Mouse (Mus musculus) embryonic stem cell, embryonic (primary cell): ENCODE measurements around the gene Fgfr2.
"Not testable (repeated sequence)": the region's sequence is repeated elsewhere in the genome, so short reads cannot be mapped to it uniquely, and the experiment has no call there.

Experiments used
- CTCF ChIA-PET, 4 experiments: fragments of 300-600 bp in 2 of 4; fragments of 350-600 bp in 2 of 4; sonication (Branson Sonifier 250); formaldehyde crosslinking; loops; one replicate each; lab custom pipeline; 2022; ENCODE audit warnings: inconsistent platforms in 2 of 4; lab: Charles Lee
- POLR2A ChIA-PET, 4 experiments: fragments of 300-600 bp in 2 of 4; fragments of 350-600 bp in 2 of 4; sonication (Branson Sonifier 250); formaldehyde crosslinking; loops; one replicate each; lab custom pipeline; 2022; ENCODE audit warnings: antibody characterized with exemption in 4 of 4, inconsistent platforms in 1 of 4; lab: Charles Lee

Fgfr2 gene

DNA sequence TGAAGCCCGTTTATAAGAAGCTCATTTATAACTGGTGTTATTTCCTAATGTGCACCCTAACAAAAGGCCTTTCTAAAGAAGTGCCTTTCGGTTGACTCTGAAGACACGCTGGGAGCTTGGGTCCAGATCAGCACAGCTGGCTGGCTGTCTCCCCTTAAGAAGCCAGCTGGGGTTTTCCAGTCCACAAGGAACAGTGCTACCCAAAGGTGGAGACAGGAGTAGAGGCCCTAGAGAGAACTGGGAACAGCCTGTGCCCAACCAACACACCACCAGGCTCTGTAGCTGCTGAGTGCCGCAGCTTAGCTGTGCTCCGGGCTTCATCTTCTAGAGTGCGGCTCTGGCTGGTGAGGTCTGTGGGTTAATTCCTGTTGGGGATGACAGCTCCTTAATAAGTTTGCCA, 22.1 kb downstream of the Fgfr2 start:
- ChIA-PET POLR2A (interaction anchor here (0.6 to 21.4 kb wide), 27 partner anchors 7 to 536 kb away, joined by 3 to 578 read pairs (median 6); partner anchors contain the start of genes Ctbp2 (in 2 of the 4), Fgfr2 (in 2 of the 4) and Edrf1 (in 1 of the 4)), CTCF (interaction anchor here in 2 of 4 experiments (0.7 to 1.2 kb wide), 3 partner anchors 8 to 359 kb away, joined by 4 to 8 read pairs (median 6); no protein-coding TSS in a partner anchor)

- CTCF ChIA-PET: interaction anchor here in 3 of 4 experiments (0.6 to 1.0 kb wide), 4 partner anchors 9 to 97 kb away, joined by 3 to 4 read pairs (median 4); no protein-coding TSS in a partner anchor
- POLR2A ChIA-PET: interaction anchor here (0.7 to 21.4 kb wide), 27 partner anchors 6 to 660 kb away, joined by 3 to 578 read pairs (median 5); partner anchors contain the start of genes Ctbp2 (in 2 of the 4), Fgfr2 (in 2 of the 4) and Edrf1 (in 1 of the 4)
Observed at GRCm38 (mm10) chr7:133100178-133100577, 23.0 kb downstream of the Fgfr2 start.

DNA sequence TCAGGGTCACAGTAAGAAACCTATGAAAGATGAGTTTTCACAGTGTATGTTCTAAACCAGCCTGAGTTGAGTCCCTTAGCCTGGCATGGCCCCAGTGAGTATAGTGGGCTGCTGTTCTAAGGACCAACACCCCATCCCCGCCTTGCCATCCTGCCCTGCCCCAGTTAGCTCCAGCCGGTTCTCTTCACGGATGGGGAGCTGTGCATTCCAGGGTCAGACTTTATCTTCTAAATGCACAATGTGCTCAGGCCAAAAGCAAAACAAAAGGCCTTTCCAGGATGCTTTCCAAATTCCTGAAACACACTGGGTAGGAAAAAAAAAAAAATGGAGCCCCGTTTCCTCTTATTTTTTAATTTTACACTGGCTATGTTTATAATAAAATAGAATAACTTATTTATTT, 23.9 kb downstream of the Fgfr2 start:
- CTCF ChIA-PET: interaction anchor here in 1 of 4 experiments (0.5 to 0.7 kb wide), 2 partner anchors 579 to 581 kb away, joined by 4 to 6 read pairs; no protein-coding TSS in a partner anchor
- POLR2A ChIA-PET: interaction anchor here (0.7 to 19.0 kb wide), 17 partner anchors 9 to 1710 kb away, joined by 3 to 578 read pairs (median 5); partner anchors contain the start of genes Ctbp2 (in 1 of the 4) and Fgfr2 (in 1 of the 4)

DNA sequence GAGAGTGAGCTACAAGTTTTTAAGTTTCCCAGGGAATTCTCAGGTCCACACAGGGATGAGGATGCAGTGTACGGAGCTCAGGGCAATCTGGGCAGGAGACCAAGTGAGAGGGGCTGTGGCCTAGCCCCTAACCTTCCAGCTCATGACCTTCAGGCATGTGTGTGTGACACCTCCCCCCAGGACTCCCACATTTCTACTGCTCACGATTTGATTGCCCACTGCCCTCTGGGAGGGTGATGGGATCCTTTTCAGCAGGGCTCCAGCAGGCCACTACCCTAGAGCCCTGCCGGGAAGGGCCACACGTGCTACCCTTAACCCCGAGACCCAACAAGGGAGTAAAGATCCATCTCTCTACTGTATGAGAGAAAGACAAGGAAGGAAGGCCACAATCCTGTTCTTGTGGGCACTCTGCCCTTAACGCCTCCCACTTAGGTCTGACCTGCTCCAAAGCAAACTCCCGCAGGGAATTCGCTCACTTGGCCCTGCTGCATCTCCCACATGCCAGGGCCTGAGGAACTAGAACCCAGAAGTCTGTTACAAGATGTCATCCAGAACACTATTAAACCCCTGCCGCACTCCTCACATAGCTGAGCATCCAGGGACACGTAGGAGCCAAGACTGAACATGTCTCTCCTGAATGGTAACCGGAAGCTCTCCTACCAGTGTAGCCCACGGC, 24.9 kb downstream of the Fgfr2 start:
- POLR2A ChIA-PET: interaction anchor here (0.6 to 19.0 kb wide), 24 partner anchors 8 to 1709 kb away, joined by 3 to 578 read pairs (median 4); partner anchors contain the start of genes Fgfr2 (in 2 of the 4) and Ctbp2 (in 1 of the 4)
- CTCF ChIA-PET: interaction anchor here in 2 of 4 experiments (0.8 to 1.6 kb wide), 2 partner anchors 11 to 20 kb away, joined by 3 to 4 read pairs; no protein-coding TSS in a partner anchor

- CTCF ChIA-PET: not testable (repeated sequence)
- POLR2A ChIA-PET: interaction anchor here in 3 of 4 experiments (0.7 to 19.0 kb wide), 13 partner anchors 8 to 90 kb away, joined by 3 to 578 read pairs (median 3); partner anchors contain the start of genes Fgfr2 (in 2 of the 3) and Ctbp2 (in 1 of the 3)
Observed at GRCm38 (mm10) chr7:133095610-133096009, 27.5 kb downstream of the Fgfr2 start.

DNA sequence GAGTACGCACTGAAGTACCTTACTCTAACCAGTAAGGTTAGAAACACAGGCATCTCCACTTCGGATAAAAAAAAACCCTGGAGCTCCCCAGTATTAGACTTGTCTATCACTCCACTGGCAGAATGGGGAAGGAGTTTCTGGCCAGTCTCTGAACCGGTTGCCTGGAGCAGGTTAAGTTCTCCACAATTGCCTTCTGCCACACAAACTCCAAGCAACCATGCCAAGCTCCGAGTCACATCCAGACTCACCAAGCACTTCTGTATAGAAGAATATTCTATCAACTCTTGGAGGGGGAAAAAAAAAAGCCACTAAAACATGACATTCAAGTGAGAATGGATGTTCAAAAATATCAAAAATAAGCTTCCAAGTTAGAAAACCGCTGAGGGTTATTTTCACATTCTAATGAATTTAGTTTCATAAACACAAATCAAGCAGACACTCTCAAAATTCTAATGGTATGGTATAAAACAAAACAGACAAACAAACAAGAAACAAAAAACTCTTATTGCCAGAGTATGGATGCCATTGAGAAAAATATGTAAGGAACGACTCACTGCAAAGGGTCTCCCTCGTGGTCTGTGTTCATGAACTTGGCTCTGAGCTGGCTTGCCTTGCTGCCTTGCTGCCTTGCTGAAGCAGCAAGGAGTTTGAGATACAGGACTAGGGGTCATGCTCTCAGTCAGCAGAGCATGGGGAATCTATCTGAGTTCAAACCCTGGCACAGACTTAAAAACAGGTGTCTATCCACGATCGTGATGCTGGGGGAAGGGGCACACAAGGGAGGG, 28.2 kb downstream of the Fgfr2 start:
- ChIA-PET POLR2A (interaction anchor here in 3 of 4 experiments (0.7 to 19.0 kb wide), 15 partner anchors 13 to 90 kb away, joined by 3 to 578 read pairs (median 4); partner anchors contain the start of genes Ctbp2 (in 1 of the 3) and Fgfr2 (in 1 of the 3)), CTCF (no interaction called here)

DNA sequence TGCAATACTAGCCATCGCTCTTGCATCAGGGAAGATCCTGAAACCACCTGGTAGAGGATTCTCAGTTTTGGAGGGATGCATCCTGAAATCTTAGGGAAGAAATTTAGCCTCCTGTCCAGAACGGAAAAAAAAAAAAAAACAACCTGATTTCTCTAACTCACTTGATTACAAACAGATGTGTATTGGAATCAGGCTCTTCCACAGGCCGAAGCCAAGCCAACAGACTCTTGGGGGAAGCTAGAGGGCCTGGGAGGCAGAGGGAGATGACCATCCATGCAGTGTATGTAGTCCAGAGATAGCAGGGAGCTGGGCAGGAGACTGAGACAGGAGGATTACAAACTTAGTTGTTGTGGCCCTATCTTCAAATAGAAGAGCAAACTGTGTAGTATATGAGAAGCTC, 29.0 kb downstream of the Fgfr2 start:
- ChIA-PET POLR2A (interaction anchor here (0.5 to 19.0 kb wide), 13 partner anchors 12 to 376 kb away, joined by 3 to 578 read pairs (median 4); partner anchors contain the start of genes Ctbp2 (in 1 of the 4) and Fgfr2 (in 1 of the 4)), CTCF (interaction anchor here in 2 of 4 experiments (0.7 kb wide), 2 partner anchors 294 to 360 kb away, joined by 3 read pairs; no protein-coding TSS in a partner anchor)

GRCm38 (mm10) chr7:133093731-133094130, 29.4 kb downstream of the Fgfr2 start:
- POLR2A ChIA-PET: interaction anchor here (0.5 to 19.0 kb wide), 10 partner anchors 16 to 376 kb away, joined by 3 to 578 read pairs (median 4); partner anchors contain the start of genes Ctbp2 (in 1 of the 4) and Fgfr2 (in 1 of the 4)
- CTCF ChIA-PET: interaction anchor here in 2 of 4 experiments (0.7 to 0.8 kb wide), 3 partner anchors 294 to 386 kb away, joined by 3 read pairs; no protein-coding TSS in a partner anchor

DNA sequence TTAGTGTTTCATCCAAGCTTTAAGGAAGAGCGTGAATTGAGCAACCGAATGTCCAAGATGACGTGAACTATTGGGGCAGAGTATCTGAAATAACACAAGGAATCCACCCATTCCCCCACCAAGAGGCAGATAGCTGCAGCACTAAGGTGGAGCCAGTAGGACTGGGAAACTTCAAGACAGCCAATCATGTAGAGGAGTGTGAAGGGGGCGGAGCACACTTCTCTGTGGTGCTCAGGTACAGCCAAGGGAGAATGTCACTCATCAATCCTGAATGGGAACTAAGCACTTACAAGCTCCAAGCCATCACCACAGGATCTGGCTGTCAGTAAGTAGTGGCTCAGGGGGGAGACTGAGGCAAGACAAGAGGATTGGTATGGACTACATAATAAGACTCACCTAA, 32.5 kb downstream of the Fgfr2 start:
- ChIA-PET POLR2A (interaction anchor here in 3 of 4 experiments (0.5 to 19.0 kb wide), 18 partner anchors 8 to 300 kb away, joined by 3 to 578 read pairs (median 4); partner anchors contain the start of gene Fgfr2 (in 1 of the 3)), CTCF (interaction anchor here in 3 of 4 experiments (0.6 to 1.1 kb wide), 3 partner anchors 10 to 60 kb away, joined by 3 to 4 read pairs (median 3); no protein-coding TSS in a partner anchor)

DNA sequence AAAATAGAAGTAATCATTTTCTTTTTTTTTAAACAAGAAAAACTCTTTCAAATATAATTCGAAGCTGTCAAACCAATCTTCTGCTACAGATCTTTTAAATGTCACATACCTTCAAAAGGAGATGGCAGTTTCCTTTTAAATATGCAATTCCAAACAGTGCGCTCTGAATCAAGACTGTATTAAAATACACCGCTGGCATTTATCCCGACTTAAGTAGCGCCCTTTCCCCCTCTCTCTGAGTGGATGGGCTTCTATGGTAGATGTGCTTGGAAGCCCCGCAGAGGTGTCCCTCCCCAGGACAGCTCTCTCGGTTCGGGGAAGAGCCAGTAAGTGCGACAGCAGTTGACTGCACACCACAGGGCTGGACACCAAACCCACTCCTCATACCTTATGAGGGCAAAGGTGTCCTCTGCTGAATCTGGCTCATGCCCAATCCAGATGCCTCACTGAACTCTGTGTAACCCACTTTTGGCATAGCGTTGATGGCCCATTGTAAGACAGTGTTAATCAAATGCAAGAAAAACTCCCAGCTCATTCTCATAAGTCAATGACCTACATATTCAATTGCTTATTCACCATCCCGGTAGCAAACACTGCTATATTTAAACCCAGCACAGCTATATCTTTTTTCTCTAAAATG, 33.4 kb downstream of the Fgfr2 start:
- ChIA-PET POLR2A (interaction anchor here (0.5 to 19.0 kb wide), 14 partner anchors 9 to 647 kb away, joined by 3 to 578 read pairs (median 5); no protein-coding TSS in a partner anchor), CTCF (interaction anchor here in 1 of 4 experiments (0.5 kb wide), 1 partner anchor 15 kb away, joined by 6 read pairs; no protein-coding TSS in a partner anchor)

DNA sequence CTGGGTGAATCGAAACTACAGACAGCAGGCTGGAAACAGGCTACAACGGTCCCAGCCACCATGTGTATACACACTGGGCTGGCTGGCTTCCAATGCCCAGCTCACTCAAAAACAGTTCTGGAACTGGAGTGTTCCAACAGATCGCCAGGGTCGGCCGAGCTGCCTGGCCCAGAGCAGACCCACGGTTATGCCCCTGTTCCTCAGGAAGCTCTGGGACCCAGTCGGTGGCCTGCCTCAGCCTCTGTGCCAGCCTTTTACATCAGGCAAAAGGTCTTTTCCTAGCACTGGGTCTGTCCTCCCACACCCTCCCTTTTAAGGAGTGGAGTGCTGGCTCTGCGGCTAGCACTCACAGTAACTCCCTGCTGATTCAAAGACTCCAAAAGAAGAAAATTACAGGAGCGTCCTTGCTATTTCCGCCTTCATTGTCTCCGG, 34.3 kb downstream of the Fgfr2 start:
- CTCF ChIA-PET: interaction anchor here in 1 of 4 experiments (0.5 kb wide), 1 partner anchor 39 kb away, joined by 5 read pairs; no protein-coding TSS in a partner anchor
- POLR2A ChIA-PET: interaction anchor here in 3 of 4 experiments (0.6 to 19.0 kb wide), 8 partner anchors 8 to 46 kb away, joined by 3 to 578 read pairs (median 5); no protein-coding TSS in a partner anchor

DNA sequence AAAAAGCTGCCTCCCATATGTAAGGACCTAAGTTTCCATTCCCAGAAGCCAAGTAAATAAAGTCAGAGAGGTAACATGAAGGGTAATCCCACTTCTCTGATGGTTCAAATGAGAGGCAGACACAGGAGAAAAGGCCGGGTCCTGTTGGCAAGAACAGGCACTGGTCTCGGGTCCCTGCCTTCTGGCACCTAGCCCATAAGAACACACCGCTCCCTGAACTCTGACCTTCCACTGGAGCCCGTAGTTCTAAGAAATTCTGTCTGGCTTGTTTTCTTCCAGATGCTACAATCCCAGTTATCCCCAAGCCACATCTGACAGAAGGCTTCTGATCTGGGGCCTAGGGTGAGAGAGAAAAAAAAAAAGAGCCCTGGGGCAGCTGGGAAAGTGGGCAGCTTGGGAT, 34.7 kb downstream of the Fgfr2 start:
- POLR2A ChIA-PET: interaction anchor here in 3 of 4 experiments (0.6 to 19.0 kb wide), 7 partner anchors 9 to 46 kb away, joined by 3 to 578 read pairs (median 5); no protein-coding TSS in a partner anchor
- CTCF ChIA-PET: interaction anchor here in 1 of 4 experiments (0.5 kb wide), 1 partner anchor 39 kb away, joined by 5 read pairs; no protein-coding TSS in a partner anchor

GRCm38 (mm10) chr7:133085408-133085807, 37.7 kb downstream of the Fgfr2 start:
- ChIA-PET POLR2A (interaction anchor here in 2 of 4 experiments (0.7 to 19.0 kb wide), 6 partner anchors 14 to 57 kb away, joined by 3 to 578 read pairs (median 4); no protein-coding TSS in a partner anchor), CTCF (no interaction called here)

GRCm38 (mm10) chr7:133083936-133084614, 39.1 kb downstream of the Fgfr2 start:
- ChIA-PET CTCF (interaction anchor here in 1 of 4 experiments (1.3 kb wide), 1 partner anchor 25 kb away, joined by 4 read pairs; no protein-coding TSS in a partner anchor), POLR2A (interaction anchor here in 2 of 4 experiments (1.0 to 3.2 kb wide), 6 partner anchors 14 to 38 kb away, joined by 3 to 12 read pairs (median 4); no protein-coding TSS in a partner anchor)

DNA sequence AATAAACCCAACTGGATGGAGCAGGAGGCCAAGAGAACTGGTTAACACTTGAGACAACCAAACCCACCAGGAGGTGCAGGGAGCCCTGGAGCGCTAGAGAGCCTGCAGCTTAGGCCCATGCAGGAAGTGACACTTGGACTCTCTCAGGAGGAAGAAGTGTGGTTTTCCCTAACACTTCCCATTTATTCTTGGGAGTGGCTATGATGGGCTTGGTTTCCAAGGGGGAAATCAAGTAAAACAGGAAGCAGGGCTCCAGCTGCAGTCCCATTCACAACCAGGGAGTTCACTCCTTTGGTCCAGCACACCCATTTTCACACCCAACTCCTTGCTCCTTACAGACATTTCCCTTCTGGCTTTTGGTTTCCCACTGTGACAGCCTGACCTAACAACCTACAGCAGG, 44.2 kb downstream of the Fgfr2 start:
- POLR2A ChIA-PET: interaction anchor here in 3 of 4 experiments (0.8 to 3.9 kb wide), 27 partner anchors 9 to 63 kb away, joined by 3 to 25 read pairs (median 4); partner anchors contain the start of gene Fgfr2 (in 1 of the 3)
- CTCF ChIA-PET: interaction anchor here in 2 of 4 experiments (0.6 to 1.5 kb wide), 4 partner anchors 25 to 599 kb away, joined by 3 to 5 read pairs (median 3); no protein-coding TSS in a partner anchor
